Mouse (Mus musculus): ENCODE results near the gene Gm10197.

DNA sequence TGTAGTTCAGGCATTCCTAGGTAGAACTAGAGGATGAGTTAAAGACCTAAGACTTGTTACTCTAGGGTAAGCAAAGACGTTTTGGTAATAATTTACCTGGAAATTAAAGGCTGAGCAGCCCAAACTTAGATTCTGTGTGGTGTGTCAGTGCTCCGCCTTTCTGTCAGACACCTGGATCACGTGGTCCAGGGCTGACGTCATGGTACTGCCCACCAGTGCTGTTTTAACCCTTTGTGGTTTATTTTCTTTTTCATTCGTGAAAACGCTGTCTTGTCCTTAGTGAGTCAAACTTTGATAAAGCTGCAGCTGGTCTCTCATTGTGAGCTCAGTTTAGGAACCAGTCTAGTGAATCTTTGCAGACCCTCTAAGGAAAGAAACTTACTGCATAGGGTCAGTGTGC is 31.1 kb downstream of the Gm10197 start:
- TF ChIP-seq POLR2A (IDR thresholded peaks at IDR 0.05; ENCODE audit: low read depth, low read length) (no peak), CTCF (IDR thresholded peaks at IDR 0.05; ENCODE audit: borderline replicate concordance, insufficient read depth, low read length) (no peak)
